ENCODE assay signal across 20 mouse cellular contexts in genomic region chr1:169726319-169726718, GRCm38 (mm10). TPM values are rescaled to one million over a fixed set of nuclear protein-coding genes. Genes with fewer than 3 reads are reported as not detected.
A peak's percentile ranks its signal among the peaks of the same experiment; 100 is the strongest.
DNase-seq lines count a peak whose midpoint lies in the region; ATAC-seq lines count a peak whose summit lies in the region.
"Had no signal": no experiment of that assay in that cellular context is flagged by ENCODE, and none has a peak within 500 bp of the region (broad histone marks: within the 10 kb centered on the region; RNA-seq: fewer than 3 reads in every experiment).

No protein-coding gene starts in this region.

- no peak overlapping the region for H3K4me2 ChIP-seq in heart, embryonic 15.5 days
- no peak overlapping the region for H3K4me2 ChIP-seq in heart, embryonic 11.5 days
- H3K4me2 ChIP-seq in limb, embryonic 15.5 days, result no peak overlapping the region
- H3K4me2 ChIP-seq: forebrain, embryonic 13.5 days; heart, embryonic 13.5 days; hindbrain, embryonic 14.5 days; intestine, embryonic 15.5 days had no signal

- H3K4me3 ChIP-seq in heart, embryonic 15.5 days, result no peak overlapping the region
- H3K4me3 ChIP-seq in heart, embryonic 11.5 days (ENCODE audit: low read depth, low read length), result no peak overlapping the region
- no peak overlapping the region for H3K4me3 ChIP-seq in limb, embryonic 15.5 days
- H3K4me3 ChIP-seq: forebrain, embryonic 13.5 days; heart, embryonic 13.5 days; hindbrain, embryonic 10.5 days; intestine, embryonic 15.5 days had no signal

- 0 out of 2 replicates have a peak overlapping the region, but pooled peaks have one; percentile 16 for H3K27ac ChIP-seq in heart, embryonic 15.5 days
- no peak overlapping the region for H3K27ac ChIP-seq in heart, embryonic 11.5 days (ENCODE audit: low read depth, low read length)
- H3K27ac ChIP-seq in limb, embryonic 15.5 days, result peak overlapping the region; percentile 39; the same call in 1 of the 2 replicates
- H3K27ac ChIP-seq: forebrain, embryonic 13.5 days; heart, embryonic 13.5 days; hindbrain, embryonic 10.5 days; hindbrain, embryonic 14.5 days; intestine, embryonic 15.5 days had no signal

- no peaks in the 10 kb centered on the region for H3K4me1 ChIP-seq in heart, embryonic 15.5 days (replicated peaks)
- no peaks in the 10 kb centered on the region for H3K4me1 ChIP-seq in heart, embryonic 11.5 days (ENCODE audit: control insufficient read depth, insufficient read depth, low read length)
- H3K4me1 ChIP-seq in limb, embryonic 15.5 days, result no peaks in the 10 kb centered on the region
- H3K4me1 ChIP-seq: forebrain, embryonic 13.5 days; heart, embryonic 13.5 days; intestine, embryonic 15.5 days had no signal

- ATAC-seq in heart, embryonic 15.5 days (replicated peaks; ENCODE audit: insufficient number of reproducible peaks, insufficient read depth, low FRiP score, low read depth), result no peak
- ATAC-seq in heart, embryonic 11.5 days (replicated peaks; ENCODE audit: insufficient number of reproducible peaks, low FRiP score, low TSS enrichment), result no peak
- ATAC-seq in limb, embryonic 15.5 days (ENCODE audit: insufficient number of reproducible peaks, low FRiP score, low TSS enrichment, low read depth), result peak; percentile 61; the same call in 1 of the 2 replicates
- ATAC-seq: activated CD4-positive, CD25-positive, alpha-beta regulatory T cell, adult 4 months; forebrain, embryonic 13.5 days; intestine, embryonic 15.5 days; Patski had no signal

- H3K27me3 ChIP-seq in heart, embryonic 15.5 days, result no peaks in the 10 kb centered on the region
- no peaks in the 10 kb centered on the region for H3K27me3 ChIP-seq in heart, embryonic 11.5 days (ENCODE audit: control insufficient read depth, insufficient read depth, low read length)
- H3K27me3 ChIP-seq in limb, embryonic 15.5 days, result no peaks in the 10 kb centered on the region
- H3K27me3 ChIP-seq: forebrain, embryonic 13.5 days; heart, embryonic 13.5 days; intestine, embryonic 15.5 days; Patski had no signal

- DNase-seq in 3134 (ENCODE audit: extremely low read depth, insufficient read length, low spot score), result peak; percentile 75
- peak; percentile 61 for DNase-seq in 3T3-L1 (ENCODE audit: low read depth, low spot score)
- DNase-seq in testis, postnatal 10 days (ENCODE audit: low spot score), result no peak
- DNase-seq: adrenal gland, postnatal 25 days; cerebellum, adult 18-20 months; cerebellum, adult 9-11 months; cerebellum, postnatal 36 days; gastrocnemius, postnatal 36 days; heart, postnatal 10 days; kidney, adult 18-20 months had no signal

- WGBS in heart, embryonic 15.5 days, result 68% methylated on average over 3 of the region's 3 CpGs
- 70% methylated on average over 3 of the region's 3 CpGs for WGBS in heart, embryonic 11.5 days (ENCODE audit: insufficient replicate concordance)
- 51% methylated on average over 3 of the region's 3 CpGs for WGBS in limb, embryonic 15.5 days

- no peaks in the 10 kb centered on the region for H3K36me3 ChIP-seq in heart, embryonic 15.5 days
- H3K36me3 ChIP-seq in heart, embryonic 11.5 days (ENCODE audit: control insufficient read depth, insufficient read depth, low read length), result no peaks in the 10 kb centered on the region
- H3K36me3 ChIP-seq in limb, embryonic 15.5 days, result no peaks in the 10 kb centered on the region
- H3K36me3 ChIP-seq: heart, embryonic 13.5 days; hindbrain, embryonic 10.5 days; intestine, embryonic 15.5 days had no signal

- no peak overlapping the region for H3K9ac ChIP-seq in heart, embryonic 15.5 days
- no peak overlapping the region for H3K9ac ChIP-seq in heart, embryonic 11.5 days (ENCODE audit: low read depth, low read length)
- H3K9ac ChIP-seq in limb, embryonic 15.5 days, result no peak overlapping the region
- H3K9ac ChIP-seq: forebrain, embryonic 13.5 days; heart, embryonic 13.5 days; hindbrain, embryonic 14.5 days; intestine, embryonic 15.5 days had no signal

- H3K9me3 ChIP-seq in heart, embryonic 15.5 days (replicated peaks), result no peaks in the 10 kb centered on the region
- H3K9me3 ChIP-seq in heart, embryonic 11.5 days (replicated peaks; ENCODE audit: control insufficient read depth, low read length), result no peaks in the 10 kb centered on the region
- H3K9me3 ChIP-seq in limb, embryonic 15.5 days, result no peaks in the 10 kb centered on the region
- H3K9me3 ChIP-seq: forebrain, embryonic 13.5 days; heart, embryonic 13.5 days; hindbrain, embryonic 10.5 days; intestine, embryonic 15.5 days had no signal

RNA-seq across cellular contexts. Expression of gene Rgs4, which starts 21.1 kb away (rescaled TPM):
- 4.6 and 12.9 TPM in 2 replicates for polyA plus RNA-seq in heart, embryonic 15.5 days (2015; fragmentation: Nextera tagmentation; extraction: Ambion mirVana)
- polyA plus RNA-seq in heart, embryonic 11.5 days (2014; fragmentation: Nextera tagmentation; extraction: Ambion mirVana), result 2.1 and 2.8 TPM in 2 replicates
- 5.6 and 6.0 TPM in 2 replicates for polyA plus RNA-seq in limb, embryonic 15.5 days (2015; fragmentation: Nextera tagmentation; extraction: Ambion mirVana)
- polyA plus RNA-seq: activated CD4-positive, CD25-positive, alpha-beta regulatory T cell, adult 4 months had no signal
